Mouse (Mus musculus) bone marrow, adult 2 months (tissue): ENCODE measurements around the gene Trpm6.

ENCODE experiments used
- CTCF ChIP-seq: fragments of 200-500 bp; IDR thresholded peaks from 2 replicates; pipeline ENCODE4 v1.5.1; 2011; ENCODE audit warnings: low read length, control low read depth; ENCODE audit not compliant: control insufficient read depth, insufficient read depth
- POLR2A ChIP-seq: fragments of 200-500 bp; IDR thresholded peaks from 2 replicates; pipeline ENCODE4 v1.6.1; 2011; ENCODE audit warnings: low read depth, mild to moderate bottlenecking, control low read depth, low read length, borderline replicate concordance; ENCODE audit not compliant: control insufficient read depth

DNA sequence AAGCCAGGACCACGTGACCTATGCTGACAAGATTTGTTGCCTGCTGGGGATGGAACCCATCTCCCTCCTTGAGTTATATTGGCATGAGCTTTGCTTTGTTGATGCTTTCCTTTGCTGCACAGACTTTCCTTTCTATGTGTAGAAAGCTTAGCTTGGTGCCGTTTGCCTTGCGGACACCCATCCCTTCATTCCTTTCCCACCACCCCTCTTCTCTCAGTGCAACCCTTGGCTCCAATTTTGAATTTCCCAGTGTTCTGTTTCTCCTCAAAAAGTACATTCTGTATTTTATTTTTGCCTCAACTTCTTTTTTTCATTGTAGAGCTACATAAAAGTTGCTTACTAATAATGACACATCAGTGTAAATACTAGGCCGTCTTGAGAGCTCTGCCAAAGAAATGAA is 96.6 kb downstream of the Trpm6 start:
- TF ChIP-seq CTCF (no peak), POLR2A (no peak)
